Mouse (Mus musculus) olfactory bulb, adult 2 months (tissue): ENCODE data around the gene Gtf2f1. TPM values are rescaled to one million over a fixed set of nuclear protein-coding genes. Genes with fewer than 3 reads are reported as not detected.

Source experiments
- H3K27ac ChIP-seq: fragments of 200-500 bp; 2 replicates; pipeline ENCODE4 v1.5.1; 2012; ENCODE audit warnings: low read depth, low read length; ENCODE audit not compliant: insufficient read depth
- H3K4me1 ChIP-seq: fragments of 200-500 bp; 2 replicates; pipeline ENCODE4 v1.6.1; 2012; ENCODE audit warnings: low read length; ENCODE audit not compliant: control insufficient read depth, insufficient read depth
- H3K4me3 ChIP-seq: fragments of 200-500 bp; 2 replicates; pipeline ENCODE4 v1.5.1; 2012; ENCODE audit warnings: mild to moderate bottlenecking, low read depth, low read length, moderate library complexity; ENCODE audit not compliant: insufficient read depth
- CTCF ChIP-seq: fragments of 200-500 bp; IDR thresholded peaks from 2 replicates; pipeline ENCODE4 v1.5.1; 2012; ENCODE audit warnings: low read depth, mild to moderate bottlenecking, low read length, moderate library complexity; ENCODE audit not compliant: insufficient read depth
- POLR2A ChIP-seq: fragments of 200-500 bp; IDR thresholded peaks from 2 replicates; pipeline ENCODE4 v1.6.1; 2012; ENCODE audit warnings: mild to moderate bottlenecking, low read depth, low read length, moderate library complexity; ENCODE audit not compliant: insufficient read depth
- WGBS: fragments of 180-500 bp; shearing (Covaris S2); methylation state at CpG from one replicate; pipeline ENCODE4 v1.1.7; 2018; 5-methylcytosine and 5-hydroxymethylcytosine counted together
- polyA plus RNA-seq: library from polyadenylated mRNA; stranded (reverse); fragments of >200 nt; gene quantifications from 2 replicates; pipeline ENCODE4 v1.2.4, GENCODE M21; 2012; ENCODE audit warnings: low replicate concordance; ENCODE audit not compliant: missing spikeins, insufficient read depth, insufficient read length

Gene Gtf2f1
- polyA plus RNA-seq, 1 experiment = not detected

- TF ChIP-seq CTCF (no peak), POLR2A (no peak)
- under 1% methylated on average over 19 of the region's 19 CpGs for WGBS
- peak overlapping the region; percentile 3; the same call in 1 of the 2 replicates for H3K27ac ChIP-seq
- H3K4me1 ChIP-seq = peaks cover 11% of the 10 kb centered on the region
- peak overlapping the region; percentile 58 for H3K4me3 ChIP-seq
These were observed 215 bp downstream of the Gtf2f1 start for GRCm38 (mm10) chr17:57010911-57011235.

GRCm38 (mm10) chr17:57007137-57007905, 3.8 kb downstream of the Gtf2f1 start:
- H3K4me1 ChIP-seq = peaks cover 7% of the 10 kb centered on the region
- TF ChIP-seq POLR2A = no peak
- TF ChIP-seq CTCF = no peak
- 94% methylated on average over 13 of the region's 13 CpGs for WGBS
- H3K27ac ChIP-seq = no peak overlapping the region
- no peak overlapping the region for H3K4me3 ChIP-seq

DNA sequence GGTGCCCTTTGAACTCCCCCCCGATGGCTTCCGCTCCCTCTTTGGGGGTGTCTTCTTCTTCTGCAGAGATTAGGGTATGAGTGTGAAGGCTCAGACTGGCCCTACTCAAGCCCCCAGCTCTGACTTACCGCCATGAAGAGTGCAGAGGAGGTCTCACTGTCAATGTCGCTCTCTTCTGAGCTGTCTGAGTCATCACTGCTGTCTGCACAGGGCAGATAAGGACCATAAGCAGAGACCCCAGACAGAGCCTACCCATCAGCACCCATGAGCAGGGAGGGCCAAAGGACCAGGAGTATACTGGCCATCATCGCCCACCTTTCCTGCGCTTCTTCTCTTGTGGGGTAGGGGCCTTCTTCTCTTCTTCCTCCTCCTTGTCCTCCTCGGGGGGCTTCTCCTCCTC, 7.1 kb downstream of the Gtf2f1 start:
- no peak for TF ChIP-seq CTCF
- 91% methylated on average over 7 of the region's 7 CpGs for WGBS
- Histone ChIP-seq H3K27ac (no peak overlapping the region), H3K4me3 (no peak overlapping the region), H3K4me1 (no peaks in the 10 kb centered on the region; the same call in 1 of the 2 replicates)

GRCm38 (mm10) chr17:57001228-57001627, 9.9 kb downstream of the Gtf2f1 start:
- TF ChIP-seq POLR2A (no peak), CTCF (no peak)
- Histone ChIP-seq H3K27ac (no peak overlapping the region), H3K4me1 (peaks cover 12% of the 10 kb centered on the region), H3K4me3 (no peak overlapping the region)
- WGBS = 81% methylated on average over 8 of the region's 8 CpGs

- Histone ChIP-seq H3K4me1 (peaks cover 12% of the 10 kb centered on the region), H3K4me3 (no peak within 1 kb of the TSS), H3K27ac (no peak within 1 kb of the TSS)
- 79% methylated on average over 9 of the region's 9 CpGs for WGBS
- TF ChIP-seq CTCF (no peak), POLR2A (no peak)
These were observed 11.0 kb downstream of the Gtf2f1 start, which contains the start of gene Pspn for GRCm38 (mm10) chr17:56999968-57000609. TSS of gene Pspn (minus strand) at chr17:57000018.

GRCm38 (mm10) chr17:56999414-56999813, 11.7 kb downstream of the Gtf2f1 start:
- WGBS = 93% methylated on average over 9 of the region's 9 CpGs
- peaks cover 12% of the 10 kb centered on the region for H3K4me1 ChIP-seq
- no peak overlapping the region for H3K27ac ChIP-seq
- H3K4me3 ChIP-seq = no peak overlapping the region
- TF ChIP-seq CTCF (no peak), POLR2A (no peak)

DNA sequence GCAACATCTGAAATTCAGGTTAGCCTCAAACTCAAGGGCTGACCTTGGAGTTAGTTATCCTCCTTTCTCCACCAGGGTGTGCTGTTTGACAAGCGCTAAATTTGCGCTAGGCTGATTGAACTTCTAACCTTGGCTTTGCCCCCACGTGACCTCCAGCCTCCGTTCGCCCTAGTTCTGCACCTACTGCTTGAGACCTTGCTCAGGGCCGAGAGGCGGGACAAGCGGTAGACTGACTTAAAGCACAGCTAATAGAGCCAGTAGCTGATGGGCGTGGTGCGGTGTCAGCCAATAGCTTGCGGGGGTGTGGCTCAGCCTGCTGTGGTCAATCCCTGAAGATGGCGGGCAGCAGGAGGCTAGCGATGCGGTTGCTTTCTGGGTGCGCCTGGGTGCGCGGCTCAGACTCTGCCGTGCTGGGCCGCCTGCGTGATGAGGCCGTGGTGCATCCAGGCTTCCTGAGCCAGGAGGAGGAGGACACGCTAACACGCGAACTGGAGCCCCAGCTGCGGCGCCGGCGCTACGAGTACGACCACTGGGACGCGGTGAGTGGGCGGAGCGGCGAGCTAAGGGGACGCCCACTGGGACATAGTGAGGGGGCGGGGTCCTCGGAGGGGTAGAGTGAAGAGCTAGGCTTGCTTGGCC, 13.9 kb downstream of the Gtf2f1 start, which contains the start of gene Alkbh7:
Gene Alkbh7, plus strand, starts transcription at position 311 of the 639 bp plus-strand sequence.
- under 1% methylated on average over 38 of the region's 38 CpGs for WGBS
- peak within 1 kb of the TSS; percentile 93 for H3K4me3 ChIP-seq
- peak within 1 kb of the TSS; percentile 68; the same call in 1 of the 2 replicates for H3K27ac ChIP-seq
- H3K4me1 ChIP-seq = peaks cover 19% of the 10 kb centered on the region
- TF ChIP-seq POLR2A = peak; percentile 79
- TF ChIP-seq CTCF = peak; percentile 43; the same call in 1 of the 2 replicates

DNA sequence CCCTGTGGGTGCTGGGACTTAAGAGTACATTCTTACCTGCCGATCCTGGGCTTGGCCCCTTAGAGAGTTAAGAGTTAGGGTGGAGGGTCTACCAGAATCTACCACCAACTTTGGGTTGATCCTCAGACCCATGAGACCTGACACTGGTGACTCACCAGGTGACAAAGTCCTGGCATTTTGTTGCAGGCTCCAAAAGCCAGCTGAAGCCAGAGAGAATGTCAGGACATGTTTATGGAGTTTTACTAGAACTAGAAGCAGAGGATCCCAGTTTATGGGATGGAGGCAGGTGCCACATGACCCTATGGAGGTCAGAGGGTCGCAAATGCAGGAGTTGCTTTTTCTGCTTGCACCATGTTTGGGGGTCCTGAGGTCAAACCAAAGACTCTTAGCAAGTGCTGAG, 14.6 kb downstream of the Gtf2f1 start:
- WGBS = 69% methylated on average over 2 of the region's 2 CpGs
- Histone ChIP-seq H3K4me3 (no peak overlapping the region), H3K27ac (peak overlapping the region; percentile 68; the same call in 1 of the 2 replicates), H3K4me1 (peaks cover 19% of the 10 kb centered on the region)
- TF ChIP-seq CTCF = no peak
- no peak for TF ChIP-seq POLR2A

GRCm38 (mm10) chr17:56995046-56995445, 16.0 kb downstream of the Gtf2f1 start:
- Histone ChIP-seq H3K4me1 (peaks cover 24% of the 10 kb centered on the region), H3K27ac (no peak overlapping the region), H3K4me3 (no peak overlapping the region)
- TF ChIP-seq CTCF (no peak), POLR2A (no peak)
- WGBS = 89% methylated on average over 8 of the region's 8 CpGs
